In the genomic region with DNA sequence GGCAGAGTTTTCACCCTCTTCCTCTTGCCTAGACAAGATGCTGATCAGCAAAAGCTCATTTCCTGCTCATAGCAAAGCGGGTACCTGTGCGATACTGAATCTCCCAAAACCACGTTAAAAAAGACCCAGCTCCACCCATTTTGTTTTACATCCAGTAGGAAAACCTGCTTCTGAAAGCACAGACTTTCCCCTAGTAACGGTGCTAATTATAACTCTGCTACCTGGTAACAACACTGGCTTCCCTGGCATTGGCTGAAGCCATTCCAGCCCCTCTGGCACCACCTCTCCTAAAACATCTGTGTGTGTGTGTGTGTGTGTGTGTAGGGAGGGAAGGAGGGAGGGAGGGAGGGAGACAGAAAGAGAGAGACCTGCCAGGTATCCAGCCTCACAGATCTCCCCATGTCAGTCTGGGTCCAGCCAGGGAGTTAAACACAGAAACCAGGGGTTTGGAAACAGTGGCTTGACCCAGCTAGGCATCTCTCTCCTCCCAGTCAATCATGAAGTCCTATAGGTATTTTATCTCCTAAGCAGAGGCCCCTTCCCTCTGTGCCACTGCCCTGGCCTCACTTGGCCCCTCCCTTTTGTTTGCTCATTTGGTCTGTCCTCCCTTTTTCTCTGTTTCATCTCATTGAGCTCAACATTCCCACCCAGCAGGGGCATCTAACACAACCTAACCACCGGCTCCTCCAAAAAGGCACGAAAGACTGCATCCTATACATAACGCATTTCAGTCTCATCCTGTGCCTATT, we compare ENCODE assay signal across 9 mouse cellular contexts.
A peak's percentile ranks its signal among the peaks of the same experiment; 100 is the strongest.
DNase-seq lines count a peak whose midpoint lies in the region; ATAC-seq lines count a peak whose summit lies in the region.
"Had no signal": no experiment of that assay in that cellular context is flagged by ENCODE, and none has a peak within 500 bp of the region (broad histone marks: within the 10 kb centered on the region; RNA-seq: fewer than 3 reads in every experiment).

No protein-coding gene starts in this region.

- no peak overlapping the region for H3K4me3 ChIP-seq in forebrain, embryonic 15.5 days
- no peak overlapping the region for H3K4me3 ChIP-seq in forebrain, embryonic 11.5 days (ENCODE audit: low read depth, low read length)
- H3K4me3 ChIP-seq in midbrain, embryonic 16.5 days (ENCODE audit: low read depth, low read length), result no peak overlapping the region
- no peak overlapping the region for H3K4me3 ChIP-seq in midbrain, embryonic 11.5 days (ENCODE audit: low read depth, low read length)
- no peak overlapping the region for H3K4me3 ChIP-seq in hindbrain, embryonic 14.5 days (replicated peaks; ENCODE audit: low read length)
- H3K4me3 ChIP-seq: myocyte had no signal

- no peaks in the 10 kb centered on the region for H3K27me3 ChIP-seq in forebrain, embryonic 15.5 days
- H3K27me3 ChIP-seq in forebrain, embryonic 11.5 days (ENCODE audit: control insufficient read depth, insufficient read depth, low read length), result no peaks in the 10 kb centered on the region
- H3K27me3 ChIP-seq in midbrain, embryonic 16.5 days (ENCODE audit: control insufficient read depth, insufficient read depth, low read depth, low read length), result no peaks in the 10 kb centered on the region
- H3K27me3 ChIP-seq in midbrain, embryonic 11.5 days (ENCODE audit: control insufficient read depth, insufficient read depth, low read length), result no peaks in the 10 kb centered on the region
- no peaks in the 10 kb centered on the region for H3K27me3 ChIP-seq in hindbrain, embryonic 14.5 days (ENCODE audit: control insufficient read depth, insufficient read depth, low read length)

- no peak for DNase-seq in forebrain, embryonic 11.5 days (ENCODE audit: low spot score)
- no peak for DNase-seq in midbrain, embryonic 11.5 days (ENCODE audit: low spot score, missing footprints)
- peak; percentile 27 for DNase-seq in hindbrain, embryonic 14.5 days (ENCODE audit: low spot score)
- DNase-seq in retina, postnatal 1 day, result peak; percentile 18
- no peak for DNase-seq in urinary bladder, postnatal 25 days (ENCODE audit: low spot score)

- peaks cover 10% of the 10 kb centered on the region; the same call in 1 of the 2 replicates for H3K4me1 ChIP-seq in forebrain, embryonic 15.5 days
- H3K4me1 ChIP-seq in forebrain, embryonic 11.5 days (replicated peaks; ENCODE audit: control insufficient read depth, insufficient read depth, low read length), result no peaks in the 10 kb centered on the region
- H3K4me1 ChIP-seq in midbrain, embryonic 16.5 days (ENCODE audit: control insufficient read depth, insufficient read depth, low read length), result peaks cover 10% of the 10 kb centered on the region
- H3K4me1 ChIP-seq in midbrain, embryonic 11.5 days (ENCODE audit: control insufficient read depth, insufficient read depth, low read length), result peaks cover 2% of the 10 kb centered on the region; the same call in 1 of the 2 replicates
- 0 out of 2 replicates have a peak, but pooled peaks cover 8% of the 10 kb centered on the region for H3K4me1 ChIP-seq in hindbrain, embryonic 14.5 days (replicated peaks; ENCODE audit: control insufficient read depth, insufficient read depth, low read length)

- no peak overlapping the region for H3K9ac ChIP-seq in forebrain, embryonic 15.5 days (replicated peaks)
- H3K9ac ChIP-seq in forebrain, embryonic 11.5 days (ENCODE audit: low read length), result no peak overlapping the region
- H3K9ac ChIP-seq in midbrain, embryonic 16.5 days (ENCODE audit: low read depth, low read length), result no peak overlapping the region
- no peak overlapping the region for H3K9ac ChIP-seq in midbrain, embryonic 11.5 days (ENCODE audit: low read length)
- no peak overlapping the region for H3K9ac ChIP-seq in hindbrain, embryonic 14.5 days

- peak; percentile 80 for ATAC-seq in forebrain, embryonic 15.5 days (replicated peaks)
- ATAC-seq in forebrain, embryonic 11.5 days (replicated peaks; ENCODE audit: low FRiP score), result no peak
- ATAC-seq in midbrain, embryonic 16.5 days, result peak; percentile 92
- ATAC-seq in midbrain, embryonic 11.5 days (ENCODE audit: low FRiP score), result no peak
- ATAC-seq in hindbrain, embryonic 14.5 days (ENCODE audit: low FRiP score), result peak; percentile 43; the same call in 1 of the 2 replicates
- no peak for ATAC-seq in granulocyte monocyte progenitor cell, adult 5-6 weeks (replicated peaks; ENCODE audit: poor library complexity, severe bottlenecking)

- 19% methylated on average over 7 of the region's 7 CpGs for WGBS in forebrain, embryonic 15.5 days
- 30% methylated on average over 7 of the region's 7 CpGs for WGBS in forebrain, embryonic 11.5 days
- WGBS in midbrain, embryonic 16.5 days, result 30% methylated on average over 7 of the region's 7 CpGs
- WGBS in midbrain, embryonic 11.5 days, result 29% methylated on average over 7 of the region's 7 CpGs
- 24% methylated on average over 7 of the region's 7 CpGs for WGBS in hindbrain, embryonic 14.5 days

- H3K4me2 ChIP-seq in forebrain, embryonic 15.5 days (replicated peaks), result no peak overlapping the region
- H3K4me2 ChIP-seq in forebrain, embryonic 11.5 days (ENCODE audit: low read depth, low read length, severe bottlenecking), result no peak overlapping the region
- peak overlapping the region; percentile 1 for H3K4me2 ChIP-seq in midbrain, embryonic 16.5 days (ENCODE audit: low read length)
- no peak overlapping the region for H3K4me2 ChIP-seq in midbrain, embryonic 11.5 days
- no peak overlapping the region for H3K4me2 ChIP-seq in hindbrain, embryonic 14.5 days (replicated peaks)

- no peaks in the 10 kb centered on the region for H3K9me3 ChIP-seq in forebrain, embryonic 15.5 days
- H3K9me3 ChIP-seq in forebrain, embryonic 11.5 days (ENCODE audit: control insufficient read depth, low read length), result no peaks in the 10 kb centered on the region
- no peaks in the 10 kb centered on the region for H3K9me3 ChIP-seq in midbrain, embryonic 16.5 days (replicated peaks; ENCODE audit: control insufficient read depth, low read length, poor library complexity, severe bottlenecking)
- H3K9me3 ChIP-seq in midbrain, embryonic 11.5 days (ENCODE audit: control insufficient read depth, low read length), result no peaks in the 10 kb centered on the region
- H3K9me3 ChIP-seq in hindbrain, embryonic 14.5 days (ENCODE audit: control insufficient read depth, low read length), result no peaks in the 10 kb centered on the region

- peak overlapping the region; percentile 3; the same call in 1 of the 2 replicates for H3K27ac ChIP-seq in forebrain, embryonic 15.5 days (replicated peaks)
- H3K27ac ChIP-seq in forebrain, embryonic 11.5 days (ENCODE audit: low read depth, low read length), result no peak overlapping the region
- peak overlapping the region; percentile 70 for H3K27ac ChIP-seq in midbrain, embryonic 16.5 days (ENCODE audit: low read length)
- H3K27ac ChIP-seq in midbrain, embryonic 11.5 days (ENCODE audit: low read depth, low read length), result no peak overlapping the region
- H3K27ac ChIP-seq in hindbrain, embryonic 14.5 days, result no peak overlapping the region

- no peaks in the 10 kb centered on the region for H3K36me3 ChIP-seq in forebrain, embryonic 15.5 days
- no peaks in the 10 kb centered on the region for H3K36me3 ChIP-seq in forebrain, embryonic 11.5 days (ENCODE audit: control insufficient read depth, insufficient read depth, low read length)
- no peaks in the 10 kb centered on the region for H3K36me3 ChIP-seq in midbrain, embryonic 16.5 days (ENCODE audit: control insufficient read depth, insufficient read depth, low read length)
- H3K36me3 ChIP-seq in midbrain, embryonic 11.5 days (ENCODE audit: control insufficient read depth, insufficient read depth, low read length), result no peaks in the 10 kb centered on the region
- H3K36me3 ChIP-seq in hindbrain, embryonic 14.5 days (replicated peaks; ENCODE audit: control insufficient read depth, insufficient read depth), result no peaks in the 10 kb centered on the region

Comparison
In these comparisons a context has a peak if more than half of its experiments do, and no peak if none do; other contexts are left out.
1. ATAC-seq: peak in forebrain, embryonic 15.5 days (single experiment), midbrain, embryonic 16.5 days (single experiment) and hindbrain, embryonic 14.5 days (single experiment); none in forebrain, embryonic 11.5 days (single experiment), midbrain, embryonic 11.5 days (single experiment) and granulocyte monocyte progenitor cell, adult 5-6 weeks (single experiment).
2. H3K27ac ChIP-seq: peak in forebrain, embryonic 15.5 days (single experiment) and midbrain, embryonic 16.5 days (single experiment); none in forebrain, embryonic 11.5 days (single experiment), midbrain, embryonic 11.5 days (single experiment) and hindbrain, embryonic 14.5 days (single experiment).
3. DNase-seq: peak in hindbrain, embryonic 14.5 days (single experiment) and retina, postnatal 1 day (single experiment); none in forebrain, embryonic 11.5 days (single experiment), midbrain, embryonic 11.5 days (single experiment) and urinary bladder, postnatal 25 days (single experiment).